Mouse (Mus musculus) lung, embryonic 14.5 days (tissue): ENCODE data around the gene Cth. TPM values are rescaled to one million over a fixed set of nuclear protein-coding genes. Genes with fewer than 3 reads are reported as not detected.

ENCODE experiments used
- ATAC-seq: fragments of 200-750 bp; cut with Nextera tagmentation; 2 replicates; pipeline ENCODE4 v1.8.0; 2017; ENCODE audit warnings: mild to moderate bottlenecking, moderate TSS enrichment, moderate library complexity; ENCODE audit not compliant: insufficient read depth
- DNase-seq: peaks from one replicate; pipeline ENCODE4 v3.0.0-alpha.2; 2015
- H3K27ac ChIP-seq: fragments of 300-500 bp; sonication (generic); 2 replicates; pipeline ENCODE4 v1.5.1; 2014; ENCODE audit warnings: low read depth, mild to moderate bottlenecking, moderate library complexity
- H3K27me3 ChIP-seq: fragments of 300-500 bp; sonication (generic); 2 replicates; pipeline ENCODE4 v1.6.1; 2014; ENCODE audit warnings: low read length, control low read depth; ENCODE audit not compliant: insufficient read depth
- H3K36me3 ChIP-seq: fragments of 300-500 bp; sonication (generic); 2 replicates; pipeline ENCODE4 v1.6.1; 2014; ENCODE audit warnings: control low read depth; ENCODE audit not compliant: insufficient read depth
- H3K4me1 ChIP-seq: fragments of 300-500 bp; sonication (generic); 2 replicates; pipeline ENCODE4 v1.6.1; 2014; ENCODE audit warnings: antibody characterized with exemption, control low read depth; ENCODE audit not compliant: insufficient read depth
- H3K4me2 ChIP-seq: fragments of 300-500 bp; sonication (generic); 2 replicates; pipeline ENCODE4 v1.6.1; 2014; ENCODE audit warnings: mild to moderate bottlenecking
- H3K4me3 ChIP-seq: fragments of 300-500 bp; sonication (generic); 2 replicates; pipeline ENCODE4 v1.5.1; 2014; ENCODE audit warnings: low read depth, low read length
- H3K9ac ChIP-seq: fragments of 300-500 bp; sonication (generic); 2 replicates; pipeline ENCODE4 v1.6.1; 2014
- H3K9me3 ChIP-seq: fragments of 300-500 bp; sonication (generic); 2 replicates; pipeline ENCODE4 v1.6.1; 2016; ENCODE audit warnings: low read depth, low read length, control low read depth
- CTCF ChIP-seq: IDR thresholded peaks from 2 replicates; pipeline ENCODE4 v1.5.1; 2016; ENCODE audit warnings: antibody characterized with exemption, low read depth
- WGBS: fragments of 180-500 bp; shearing (Covaris S2); extraction: QIAGEN DNeasy Blood & Tissue Kit; methylation state at CpG from one replicate; pipeline ENCODE4 v1.1.7; 2014; 5-methylcytosine and 5-hydroxymethylcytosine counted together
- polyA plus RNA-seq: library from polyadenylated mRNA; unstranded; fragments of >200 nt; fragmentation: Nextera tagmentation; extraction: Ambion mirVana; gene quantifications from 2 replicates; pipeline ENCODE4 v1.2.1, GENCODE M21; 2014

Gene Cth
- polyA plus RNA-seq, 1 experiment from 2014 or later: 10.5 TPM

- H3K27ac ChIP-seq: no peak overlapping the region
- H3K4me1 ChIP-seq: no peaks in the 10 kb centered on the region
- no peaks in the 10 kb centered on the region for H3K9me3 ChIP-seq
- no peak overlapping the region for H3K4me2 ChIP-seq
- H3K4me3 ChIP-seq: no peak overlapping the region
- TF ChIP-seq CTCF: no peak
- whole genome bisulfite sequencing: 71% methylated on average over 1 of the region's 1 CpGs
- H3K9ac ChIP-seq: no peak overlapping the region
- H3K36me3 ChIP-seq: no peaks in the 10 kb centered on the region
- ATAC-seq (no peak), DNase-seq (no peak)
- no peaks in the 10 kb centered on the region for H3K27me3 ChIP-seq
These were observed 4.5 kb upstream of the Cth start for GRCm38 (mm10) chr3:157929417-157929816.

GRCm38 (mm10) chr3:157928731-157929130 lies 3.9 kb upstream of the Cth start:
- Histone ChIP-seq H3K4me1 (no peaks in the 10 kb centered on the region), H3K27ac (no peak overlapping the region), H3K4me3 (no peak overlapping the region), H3K27me3 (no peaks in the 10 kb centered on the region), H3K9ac (no peak overlapping the region), H3K9me3 (no peaks in the 10 kb centered on the region), H3K4me2 (no peak overlapping the region), H3K36me3 (no peaks in the 10 kb centered on the region)
- DNase-seq (no peak), ATAC-seq (no peak)
- 74% methylated on average over 2 of the region's 2 CpGs for WGBS
- no peak for TF ChIP-seq CTCF

- no peak overlapping the region for H3K27ac ChIP-seq
- no peak for TF ChIP-seq CTCF
- H3K9me3 ChIP-seq: no peaks in the 10 kb centered on the region
- no peak overlapping the region for H3K4me2 ChIP-seq
- no peaks in the 10 kb centered on the region for H3K36me3 ChIP-seq
- H3K4me1 ChIP-seq: no peaks in the 10 kb centered on the region
- WGBS: 25% methylated on average over 2 of the region's 2 CpGs
- H3K9ac ChIP-seq: no peak overlapping the region
- no peak for ATAC-seq
- no peak overlapping the region for H3K4me3 ChIP-seq
- no peak for DNase-seq
- H3K27me3 ChIP-seq: no peaks in the 10 kb centered on the region
These were observed 1.9 kb upstream of the Cth start for GRCm38 (mm10) chr3:157926761-157927160.

- Histone ChIP-seq H3K4me1 (no peaks in the 10 kb centered on the region), H3K4me3 (no peak overlapping the region), H3K4me2 (no peak overlapping the region), H3K27me3 (no peaks in the 10 kb centered on the region), H3K36me3 (no peaks in the 10 kb centered on the region), H3K9ac (no peak overlapping the region), H3K27ac (no peak overlapping the region), H3K9me3 (no peaks in the 10 kb centered on the region)
- ATAC-seq (no peak), DNase-seq (no peak)
- TF ChIP-seq CTCF: no peak
- 80% methylated on average over 14 of the region's 14 CpGs for WGBS
These were observed 1.0 kb upstream of the Cth start for GRCm38 (mm10) chr3:157925706-157926510.

DNA sequence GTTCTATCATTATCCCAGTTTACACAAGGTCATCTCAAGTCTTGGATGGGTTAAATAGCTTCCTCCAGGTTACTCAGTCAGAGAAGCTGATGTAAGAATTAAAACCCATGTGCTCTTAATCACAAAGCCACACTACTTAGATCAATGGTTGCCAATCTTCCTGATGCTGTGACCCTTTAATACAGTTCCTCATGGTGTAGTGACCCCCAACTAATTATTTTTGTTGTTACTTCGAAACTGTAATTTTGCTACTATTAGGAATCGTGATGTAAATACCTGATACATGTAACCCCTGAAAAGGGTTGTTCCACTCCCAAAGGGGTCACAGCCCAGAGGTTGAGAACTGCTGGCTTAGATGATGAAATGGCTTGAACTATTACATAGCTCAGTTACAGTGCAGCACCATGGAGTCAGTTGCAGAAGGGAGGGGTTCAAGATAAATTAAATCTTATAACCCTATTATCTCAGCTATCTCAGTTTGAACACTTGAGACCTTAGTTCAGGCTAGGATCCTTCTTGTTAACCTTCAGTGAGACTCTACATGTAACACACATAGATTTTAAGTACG lies 1.5 kb downstream of the Cth start:
- DNase-seq (no peak), ATAC-seq (no peak)
- Histone ChIP-seq H3K9me3 (no peaks in the 10 kb centered on the region), H3K27me3 (no peaks in the 10 kb centered on the region), H3K4me2 (no peak overlapping the region), H3K27ac (no peak overlapping the region), H3K4me3 (no peak overlapping the region), H3K36me3 (no peaks in the 10 kb centered on the region), H3K9ac (no peak overlapping the region), H3K4me1 (no peaks in the 10 kb centered on the region)
- 82% methylated on average over 3 of the region's 3 CpGs for WGBS
- no peak for TF ChIP-seq CTCF

DNA sequence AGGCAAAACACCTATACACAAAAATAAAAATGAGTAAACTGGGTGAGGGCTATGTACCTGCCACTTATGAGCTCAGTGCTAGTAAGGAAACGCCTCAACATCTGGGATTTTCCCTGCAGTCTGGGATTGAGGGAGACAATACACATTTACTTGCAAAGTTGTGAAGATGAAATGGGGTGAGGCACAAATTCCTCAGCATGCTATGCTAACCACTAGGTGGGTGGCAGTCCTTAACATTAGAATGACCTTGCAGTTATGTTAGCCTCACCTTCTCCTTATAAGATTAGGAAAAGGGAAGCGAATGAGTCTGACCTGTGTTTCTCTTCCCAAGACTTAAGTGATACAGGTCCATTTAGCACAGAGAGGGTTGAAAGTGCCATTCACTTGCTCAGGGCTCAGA lies 3.5 kb downstream of the Cth start:
- Histone ChIP-seq H3K27me3 (no peaks in the 10 kb centered on the region), H3K4me2 (no peak overlapping the region), H3K27ac (no peak overlapping the region), H3K9ac (no peak overlapping the region), H3K9me3 (no peaks in the 10 kb centered on the region), H3K4me3 (no peak overlapping the region), H3K4me1 (no peaks in the 10 kb centered on the region), H3K36me3 (no peaks in the 10 kb centered on the region)
- DNase-seq (no peak), ATAC-seq (no peak)
- no peak for TF ChIP-seq CTCF
- WGBS: 90% methylated on average over 2 of the region's 2 CpGs

- Histone ChIP-seq H3K4me1 (no peaks in the 10 kb centered on the region), H3K9ac (no peak overlapping the region), H3K4me3 (no peak overlapping the region), H3K27ac (no peak overlapping the region), H3K27me3 (no peaks in the 10 kb centered on the region), H3K4me2 (no peak overlapping the region), H3K9me3 (no peaks in the 10 kb centered on the region), H3K36me3 (no peaks in the 10 kb centered on the region)
- 88% methylated on average over 4 of the region's 4 CpGs for WGBS
- no peak for TF ChIP-seq CTCF
- DNase-seq (no peak), ATAC-seq (no peak)
These were observed 8.5 kb downstream of the Cth start for GRCm38 (mm10) chr3:157916336-157916735.
